Mouse (Mus musculus) bone marrow, adult 2 months (tissue): ENCODE results near the gene Bgn.

Source experiments
- CTCF ChIP-seq: fragments of 200-500 bp; IDR thresholded peaks from 2 replicates; pipeline ENCODE4 v1.5.1; 2011; ENCODE audit warnings: low read length, control low read depth; ENCODE audit not compliant: control insufficient read depth, insufficient read depth
- POLR2A ChIP-seq: fragments of 200-500 bp; IDR thresholded peaks from 2 replicates; pipeline ENCODE4 v1.6.1; 2011; ENCODE audit warnings: low read depth, mild to moderate bottlenecking, control low read depth, low read length, borderline replicate concordance; ENCODE audit not compliant: control insufficient read depth

DNA sequence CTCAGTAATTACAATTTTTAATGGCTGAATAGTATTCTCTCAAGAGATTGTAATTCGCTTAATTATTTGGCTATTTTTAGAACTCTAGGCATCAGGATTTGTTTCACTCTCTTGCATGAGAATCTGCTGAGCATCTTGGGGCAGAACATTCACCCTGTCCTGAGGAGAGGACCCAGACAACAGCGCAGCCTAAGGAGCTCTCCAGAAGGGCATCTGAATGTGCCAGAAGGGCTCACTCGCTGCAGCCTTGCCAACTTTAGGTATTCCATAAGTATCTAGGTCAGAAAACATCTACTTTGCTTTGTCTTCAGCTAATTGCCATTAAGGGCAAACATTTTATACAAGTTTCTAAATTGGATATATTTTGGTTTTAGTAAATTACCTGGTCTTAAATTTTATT, 25.8 kb downstream of the Bgn start:
- TF ChIP-seq CTCF (no peak), POLR2A (no peak)
